Mouse (Mus musculus): ENCODE data around the gene Arhgef15.

DNA sequence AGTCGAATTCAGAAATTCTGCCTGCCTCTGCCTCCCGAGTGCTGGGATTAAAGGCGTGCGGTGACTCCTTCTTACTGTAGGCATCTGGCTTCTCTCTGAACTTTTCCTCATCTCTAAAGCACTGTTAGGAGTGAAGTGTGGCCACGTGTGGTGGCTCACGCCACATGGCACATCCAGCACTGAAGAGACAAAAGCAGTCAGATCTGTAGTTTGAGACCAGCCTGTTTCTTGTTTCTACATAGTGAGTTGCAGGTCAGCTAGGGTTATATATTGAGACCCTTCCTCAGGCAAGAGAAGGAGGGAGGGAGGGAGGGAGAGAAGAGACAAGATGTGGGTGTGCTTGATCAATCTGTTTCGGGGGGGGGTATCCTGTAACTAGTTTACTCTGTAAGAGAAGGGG is 17.8 kb upstream of the Arhgef15 start, which contains the start of gene Rangrf:
- TF ChIP-seq POLR2A (IDR thresholded peaks at IDR 0.05; ENCODE audit: low read depth, low read length) (no peak), CTCF (IDR thresholded peaks at IDR 0.05; ENCODE audit: borderline replicate concordance, insufficient read depth, low read length) (no peak)

All from embryonic fibroblast, embryonic 13.5 days (primary cell).